Mouse (Mus musculus) lung, adult 2 months (tissue): Measurements from ENCODE around the gene Vgll2.

Source experiments
- CTCF ChIP-seq: fragments of 200-500 bp; IDR thresholded peaks from 2 replicates; pipeline ENCODE4 v1.5.1; 2011; ENCODE audit warnings: mild to moderate bottlenecking, low read length, control low read depth; ENCODE audit not compliant: insufficient read depth
- POLR2A ChIP-seq: fragments of 200-500 bp; IDR thresholded peaks from 2 replicates; pipeline ENCODE4 v1.6.1; 2011; ENCODE audit warnings: low read depth, mild to moderate bottlenecking, control low read depth, low read length, borderline replicate concordance; ENCODE audit errors: extremely low read depth

- TF ChIP-seq POLR2A, result no peak
- TF ChIP-seq CTCF, result no peak
Measured at GRCm38 (mm10) chr10:52023213-52024052, 1.1 kb downstream of the Vgll2 start.
